Comparison of ENCODE assay signal across 9 mouse cellular contexts in the genomic region with DNA sequence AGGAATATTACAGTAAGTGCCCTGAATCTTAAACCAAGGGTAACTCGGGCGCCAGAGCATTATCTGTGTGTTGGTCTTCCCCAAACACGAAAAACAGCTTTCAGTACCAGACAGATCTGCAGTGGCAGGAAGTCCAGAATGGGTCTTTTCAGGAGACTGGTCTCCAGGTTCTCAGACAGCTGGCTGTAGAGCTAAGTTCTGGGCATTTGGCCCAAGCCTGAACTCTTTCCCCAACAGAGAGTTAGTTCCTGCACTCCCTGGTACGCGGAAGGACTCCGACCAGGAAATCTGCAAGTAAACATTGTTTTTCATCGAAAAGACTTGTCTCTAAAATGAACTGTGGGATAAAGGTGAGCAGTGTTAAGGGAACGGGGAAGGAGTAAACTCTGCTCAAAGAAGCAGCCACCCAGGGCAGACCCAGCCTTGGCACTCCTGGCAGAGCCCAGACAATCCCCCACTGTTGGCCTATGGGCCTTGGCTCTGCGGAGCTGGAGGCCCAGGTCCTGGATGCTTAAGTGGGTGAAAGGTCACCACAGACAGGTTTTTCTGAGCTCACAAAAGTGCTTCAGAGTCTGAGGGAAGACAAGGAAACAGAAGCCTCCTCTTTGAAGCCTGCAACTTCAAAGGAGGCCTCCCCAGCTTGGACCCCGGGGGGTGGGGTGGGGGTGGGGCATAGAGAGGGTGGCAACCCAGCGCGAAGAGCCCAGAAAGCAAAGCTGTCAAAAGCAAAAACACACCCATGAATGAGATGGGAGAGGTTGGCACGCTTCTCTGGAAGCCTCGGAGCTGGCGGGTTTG. TPM values are rescaled to one million over a fixed set of nuclear protein-coding genes. Genes with fewer than 3 reads are reported as not detected.
DNase-seq lines count a peak whose midpoint lies in the region; ATAC-seq and TF ChIP-seq lines count a peak whose summit lies in the region.
"Had no signal": no experiment of that assay in that cellular context is flagged by ENCODE, and none has a peak within 500 bp of the region (broad histone marks: within the 10 kb centered on the region; RNA-seq: fewer than 3 reads in every experiment).

No protein-coding gene starts in this region.

- H3K4me3 ChIP-seq in forebrain, embryonic 12.5 days (replicated peaks), result no peak overlapping the region; the same call in 1 of the 2 replicates
- H3K4me3 ChIP-seq in layer of hippocampus, adult 2 months, result peak overlapping the region; percentile 100
- H3K4me3 ChIP-seq in lung, embryonic 16.5 days (ENCODE audit: low read length), result peak overlapping the region; percentile 75
- H3K4me3 ChIP-seq: erythroblast, embryonic 14.5 days had no signal

- ATAC-seq in forebrain, embryonic 12.5 days (ENCODE audit: low FRiP score), result no peak
- no peak for ATAC-seq in lung, embryonic 16.5 days (ENCODE audit: low read depth)

- H3K36me3 ChIP-seq in forebrain, embryonic 12.5 days (replicated peaks), result no peaks in the 10 kb centered on the region
- H3K36me3 ChIP-seq in lung, embryonic 16.5 days (ENCODE audit: control insufficient read depth, insufficient read depth, low read length), result no peaks in the 10 kb centered on the region

- peaks cover 39% of the 10 kb centered on the region for H3K4me1 ChIP-seq in forebrain, embryonic 12.5 days
- peaks cover 34% of the 10 kb centered on the region for H3K4me1 ChIP-seq in lung, embryonic 16.5 days (replicated peaks; ENCODE audit: control insufficient read depth, insufficient read depth, low read length)

- intact Hi-C loops in heart, postnatal 36 days (cut with DNase I), result no loop called here

- no peaks in the 10 kb centered on the region for H3K27me3 ChIP-seq in forebrain, embryonic 12.5 days
- H3K27me3 ChIP-seq in lung, embryonic 16.5 days (ENCODE audit: control insufficient read depth, insufficient read depth, low read depth, low read length), result no peaks in the 10 kb centered on the region

- peak; percentile 69 for DNase-seq in Muller cell, postnatal 12 days (ENCODE audit: inconsistent ontology term)
- DNase-seq in adrenal gland, adult 8-10 months, result peak; percentile 58
- DNase-seq in heart, postnatal 36 days, result peak; percentile 65 to 74
- DNase-seq in layer of hippocampus, adult 2 months (ENCODE audit: low spot score in 2 of 2), result peak; percentile 41 to 54
- DNase-seq in right cerebral cortex, postnatal 36 days (ENCODE audit: low spot score in 2 of 2), result peak; percentile 31 to 53
- no peak for DNase-seq in c-Kit-positive CD71-positive TER-119-positive erythroid progenitor cells, embryonic 14.5 days (ENCODE audit: low spot score)

- H3K4me2 ChIP-seq in forebrain, embryonic 12.5 days, result peak overlapping the region; percentile 27
- H3K4me2 ChIP-seq in lung, embryonic 16.5 days (ENCODE audit: low read depth, low read length), result peak overlapping the region; percentile 78

- H3K27ac ChIP-seq in forebrain, embryonic 12.5 days, result peak overlapping the region; percentile 27; the same call in 1 of the 2 replicates
- H3K27ac ChIP-seq in layer of hippocampus, adult 2 months, result peak overlapping the region; percentile 100
- peak overlapping the region; percentile 96 for H3K27ac ChIP-seq in lung, embryonic 16.5 days (ENCODE audit: low read length)

- 35% methylated on average over 15 of the region's 15 CpGs for WGBS in forebrain, embryonic 12.5 days
- 6% methylated on average over 15 of the region's 15 CpGs for WGBS in lung, embryonic 16.5 days

- H3K9me3 ChIP-seq in forebrain, embryonic 12.5 days, result no peaks in the 10 kb centered on the region
- H3K9me3 ChIP-seq in lung, embryonic 16.5 days (ENCODE audit: control insufficient read depth, low read length), result no peaks in the 10 kb centered on the region

- no peak for TF ChIP-seq CTCF in layer of hippocampus, adult 2 months (conservative IDR thresholded peaks at IDR 0.05)

- peak overlapping the region; percentile 26; the same call in 1 of the 2 replicates for H3K9ac ChIP-seq in forebrain, embryonic 12.5 days
- H3K9ac ChIP-seq in lung, embryonic 16.5 days (ENCODE audit: low read length), result peak overlapping the region; percentile 42

RNA-seq across cellular contexts. Expression of a gene that starts 3.7 kb away (rescaled TPM):
- 100 to 1,000 TPM; 196 to 244 (median 223) TPM for total RNA-seq in adrenal gland, adult 8-10 months (2022)
- 44.9 and 55.5 TPM in 2 replicates for polyA plus RNA-seq in forebrain, embryonic 12.5 days (2016; fragmentation: Nextera tagmentation; extraction: Ambion mirVana)
- total RNA-seq in heart, postnatal 36 days (2021), result 100 to 1,000 TPM; 145 to 186 TPM
- total RNA-seq in layer of hippocampus, adult 2 months (2021), result 100 to 1,000 TPM; 359 to 361 TPM
- polyA plus RNA-seq in lung, embryonic 16.5 days (2015; fragmentation: Nextera tagmentation; extraction: Ambion mirVana), result 47.8 and 49.2 TPM in 2 replicates

Comparison
In these comparisons a context has a peak if more than half of its experiments do, and no peak if none do; other contexts are left out.
1. H3K27ac ChIP-seq: peak in every context shown above with its lines; median percentile 100 in layer of hippocampus, adult 2 months; 96 in lung, embryonic 16.5 days; 27 in forebrain, embryonic 12.5 days.